Mouse (Mus musculus): ENCODE measurements around the gene Cyp2c65.
"Not testable (repeated sequence)": the region's sequence is repeated elsewhere in the genome, so short reads cannot be mapped to it uniquely, and the experiment has no call there.

Gene Cyp2c65

GRCm38 (mm10) chr19:39060719-39061118 lies at the start of gene Cyp2c65:
Cyp2c65 (plus strand) TSS chr19:39061015.
- DNase-seq (ENCODE audit: low read depth): no peak

GRCm38 (mm10) chr19:39057928-39058327 lies 2.9 kb upstream of the Cyp2c65 start:
- no peak for DNase-seq (ENCODE audit: low read depth)

GRCm38 (mm10) chr19:39098779-39099178 lies 38.0 kb downstream of the Cyp2c65 start:
- not testable (repeated sequence) for DNase-seq (ENCODE audit: low read depth)

- DNase-seq (ENCODE audit: low read depth): no peak
These were observed 52.8 kb downstream of the Cyp2c65 start, which contains the start of gene Cyp2c66 for GRCm38 (mm10) chr19:39113644-39114043. Cyp2c66 (plus strand) TSS chr19:39113898.
